Mouse (Mus musculus) midbrain, embryonic 12.5 days (tissue): ENCODE measurements around the gene Vwa5b1. TPM values are rescaled to one million over a fixed set of nuclear protein-coding genes. Genes with fewer than 3 reads are reported as not detected.

Experiments
- ATAC-seq: fragments of 200-750 bp; cut with Nextera tagmentation; 2 replicates; pipeline ENCODE4 v1.8.0; 2017; ENCODE audit warnings: low read depth, moderate TSS enrichment, moderate library complexity; ENCODE audit not compliant: low FRiP score
- H3K27ac ChIP-seq: fragments of 300-500 bp; sonication (generic); replicated peaks from 2 replicates; pipeline ENCODE4 v1.5.1; 2016; ENCODE audit warnings: mild to moderate bottlenecking
- H3K27me3 ChIP-seq: fragments of 300-500 bp; sonication (generic); 2 replicates; pipeline ENCODE4 v1.6.1; 2016; ENCODE audit warnings: mild to moderate bottlenecking
- H3K36me3 ChIP-seq: fragments of 300-500 bp; sonication (generic); 2 replicates; pipeline ENCODE4 v1.6.1; 2016
- H3K4me1 ChIP-seq: fragments of 300-500 bp; sonication (generic); 2 replicates; pipeline ENCODE4 v1.6.1; 2016
- H3K4me2 ChIP-seq: fragments of 300-500 bp; sonication (generic); replicated peaks from 2 replicates; pipeline ENCODE4 v1.6.1; 2016; ENCODE audit warnings: mild to moderate bottlenecking, moderate library complexity
- H3K4me3 ChIP-seq: fragments of 300-500 bp; sonication (generic); 2 replicates; pipeline ENCODE4 v1.5.1; 2016; ENCODE audit warnings: mild to moderate bottlenecking
- H3K9ac ChIP-seq: fragments of 300-500 bp; sonication (generic); replicated peaks from 2 replicates; pipeline ENCODE4 v1.6.1; 2016; ENCODE audit warnings: mild to moderate bottlenecking, moderate library complexity
- H3K9me3 ChIP-seq: fragments of 300-500 bp; sonication (generic); 2 replicates; pipeline ENCODE4 v1.6.1; 2016; ENCODE audit warnings: mild to moderate bottlenecking
- WGBS: fragments of 180-500 bp; shearing (Covaris S2); methylation state at CpG from one replicate; pipeline ENCODE4 v1.1.7; 2016; 5-methylcytosine and 5-hydroxymethylcytosine counted together
- polyA plus RNA-seq: library from polyadenylated mRNA; unstranded; fragments of >200 nt; fragmentation: Nextera tagmentation; extraction: Ambion mirVana; gene quantifications from 2 replicates; pipeline ENCODE4 v1.2.1, GENCODE M21; 2016

The Vwa5b1 gene
- polyA plus RNA-seq, 1 experiment from 2014 or later, result 0.37 TPM

- 9% methylated on average over 10 of the region's 10 CpGs for WGBS
- Histone ChIP-seq H3K27me3 (peaks cover 19% of the 10 kb centered on the region), H3K36me3 (no peaks in the 10 kb centered on the region), H3K9me3 (no peaks in the 10 kb centered on the region), H3K27ac (0 out of 2 replicates have a peak overlapping the region, but pooled peaks have one; percentile 20), H3K9ac (no peak overlapping the region), H3K4me2 (no peak overlapping the region), H3K4me3 (no peak overlapping the region), H3K4me1 (peaks cover 13% of the 10 kb centered on the region)
- no peak for ATAC-seq
These were observed 87.5 kb downstream of the Vwa5b1 start for GRCm38 (mm10) chr4:138548124-138548561.

GRCm38 (mm10) chr4:138547556-138547955 lies 88.1 kb downstream of the Vwa5b1 start:
- peaks cover 16% of the 10 kb centered on the region; the same call in 1 of the 2 replicates for H3K27me3 ChIP-seq
- 23% methylated on average over 10 of the region's 10 CpGs for WGBS
- H3K4me1 ChIP-seq, result peaks cover 13% of the 10 kb centered on the region
- no peak for ATAC-seq
- H3K9ac ChIP-seq, result no peak overlapping the region
- H3K9me3 ChIP-seq, result no peaks in the 10 kb centered on the region
- H3K4me3 ChIP-seq, result no peak overlapping the region
- no peaks in the 10 kb centered on the region for H3K36me3 ChIP-seq
- no peak overlapping the region for H3K4me2 ChIP-seq
- no peak overlapping the region for H3K27ac ChIP-seq

GRCm38 (mm10) chr4:138547041-138547440 lies 88.6 kb downstream of the Vwa5b1 start:
- Histone ChIP-seq H3K4me3 (no peak overlapping the region), H3K9ac (no peak overlapping the region), H3K4me1 (peaks cover 13% of the 10 kb centered on the region), H3K36me3 (no peaks in the 10 kb centered on the region), H3K9me3 (no peaks in the 10 kb centered on the region), H3K4me2 (no peak overlapping the region), H3K27ac (no peak overlapping the region), H3K27me3 (peaks cover 16% of the 10 kb centered on the region; the same call in 1 of the 2 replicates)
- no peak for ATAC-seq
- WGBS, result 64% methylated on average over 6 of the region's 6 CpGs

GRCm38 (mm10) chr4:138546241-138546640 lies 89.4 kb downstream of the Vwa5b1 start:
- Histone ChIP-seq H3K4me1 (peaks cover 13% of the 10 kb centered on the region), H3K4me2 (no peak overlapping the region), H3K9ac (no peak overlapping the region), H3K27me3 (peaks cover 16% of the 10 kb centered on the region; the same call in 1 of the 2 replicates), H3K27ac (no peak overlapping the region), H3K4me3 (no peak overlapping the region), H3K36me3 (no peaks in the 10 kb centered on the region), H3K9me3 (no peaks in the 10 kb centered on the region)
- no peak for ATAC-seq
- WGBS, result 81% methylated on average over 11 of the region's 11 CpGs

- ATAC-seq, result no peak
- no peak overlapping the region for H3K4me3 ChIP-seq
- no peaks in the 10 kb centered on the region for H3K9me3 ChIP-seq
- WGBS, result 54% methylated on average over 12 of the region's 12 CpGs
- H3K27me3 ChIP-seq, result peaks cover 12% of the 10 kb centered on the region; the same call in 1 of the 2 replicates
- H3K36me3 ChIP-seq, result no peaks in the 10 kb centered on the region
- H3K9ac ChIP-seq, result no peak overlapping the region; the same call in 1 of the 2 replicates
- H3K4me1 ChIP-seq, result peaks cover 9% of the 10 kb centered on the region
- H3K27ac ChIP-seq, result no peak overlapping the region
- H3K4me2 ChIP-seq, result no peak overlapping the region
These were observed 92.5 kb downstream of the Vwa5b1 start for GRCm38 (mm10) chr4:138543177-138543576.

GRCm38 (mm10) chr4:138538084-138538449 lies 97.6 kb downstream of the Vwa5b1 start:
- H3K27me3 ChIP-seq, result no peaks in the 10 kb centered on the region
- H3K4me3 ChIP-seq, result no peak overlapping the region
- ATAC-seq, result no peak
- no peaks in the 10 kb centered on the region for H3K36me3 ChIP-seq
- H3K9ac ChIP-seq, result no peak overlapping the region
- peaks cover 15% of the 10 kb centered on the region for H3K4me1 ChIP-seq
- 63% methylated on average over 4 of the region's 4 CpGs for WGBS
- H3K9me3 ChIP-seq, result peaks cover 8% of the 10 kb centered on the region; the same call in 1 of the 2 replicates
- no peak overlapping the region for H3K4me2 ChIP-seq
- H3K27ac ChIP-seq, result peak overlapping the region; percentile 68

GRCm38 (mm10) chr4:138537210-138538083 lies 98.2 kb downstream of the Vwa5b1 start:
- H3K4me3 ChIP-seq, result no peak overlapping the region
- H3K9me3 ChIP-seq, result peaks cover 8% of the 10 kb centered on the region; the same call in 1 of the 2 replicates
- H3K36me3 ChIP-seq, result no peaks in the 10 kb centered on the region
- H3K27ac ChIP-seq, result peak overlapping the region; percentile 68
- peak; percentile 70 for ATAC-seq
- H3K9ac ChIP-seq, result 0 out of 2 replicates have a peak overlapping the region, but pooled peaks have one; percentile 15
- peak overlapping the region; percentile 15; the same call in 1 of the 2 replicates for H3K4me2 ChIP-seq
- 26% methylated on average over 10 of the region's 10 CpGs for WGBS
- H3K4me1 ChIP-seq, result peaks cover 15% of the 10 kb centered on the region
- no peaks in the 10 kb centered on the region for H3K27me3 ChIP-seq

- Histone ChIP-seq H3K4me3 (no peak overlapping the region), H3K27ac (no peak overlapping the region), H3K36me3 (no peaks in the 10 kb centered on the region), H3K4me1 (peaks cover 15% of the 10 kb centered on the region), H3K27me3 (no peaks in the 10 kb centered on the region), H3K9me3 (peaks cover 8% of the 10 kb centered on the region; the same call in 1 of the 2 replicates), H3K9ac (no peak overlapping the region), H3K4me2 (no peak overlapping the region)
- WGBS, result 88% methylated on average over 12 of the region's 12 CpGs
- no peak for ATAC-seq
These were observed 100.1 kb downstream of the Vwa5b1 start for GRCm38 (mm10) chr4:138535610-138536009.

GRCm38 (mm10) chr4:138533877-138534276 lies 101.8 kb downstream of the Vwa5b1 start:
- ATAC-seq, result no peak
- no peak overlapping the region for H3K9ac ChIP-seq
- H3K4me3 ChIP-seq, result no peak overlapping the region
- no peak overlapping the region for H3K27ac ChIP-seq
- peaks cover 15% of the 10 kb centered on the region for H3K4me1 ChIP-seq
- H3K27me3 ChIP-seq, result no peaks in the 10 kb centered on the region
- no peaks in the 10 kb centered on the region for H3K36me3 ChIP-seq
- WGBS, result 94% methylated on average over 2 of the region's 2 CpGs
- H3K9me3 ChIP-seq, result peaks cover 8% of the 10 kb centered on the region; the same call in 1 of the 2 replicates
- no peak overlapping the region for H3K4me2 ChIP-seq

- Histone ChIP-seq H3K27ac (no peak overlapping the region), H3K4me2 (no peak overlapping the region), H3K9me3 (peaks cover 8% of the 10 kb centered on the region; the same call in 1 of the 2 replicates), H3K36me3 (no peaks in the 10 kb centered on the region), H3K9ac (no peak overlapping the region), H3K4me1 (peaks cover 2% of the 10 kb centered on the region; the same call in 1 of the 2 replicates), H3K27me3 (no peaks in the 10 kb centered on the region), H3K4me3 (no peak overlapping the region)
- no peak for ATAC-seq
- WGBS, result 86% methylated on average over 2 of the region's 2 CpGs
These were observed 103.9 kb downstream of the Vwa5b1 start for GRCm38 (mm10) chr4:138531761-138532160.

- H3K4me1 ChIP-seq, result no peaks in the 10 kb centered on the region
- ATAC-seq, result no peak
- H3K27me3 ChIP-seq, result no peaks in the 10 kb centered on the region
- 88% methylated on average over 6 of the region's 6 CpGs for WGBS
- H3K36me3 ChIP-seq, result no peaks in the 10 kb centered on the region
- no peak overlapping the region for H3K27ac ChIP-seq
- H3K4me2 ChIP-seq, result no peak overlapping the region
- H3K9me3 ChIP-seq, result peaks cover 8% of the 10 kb centered on the region; the same call in 1 of the 2 replicates
- no peak overlapping the region for H3K4me3 ChIP-seq
- no peak overlapping the region for H3K9ac ChIP-seq
These were observed 105.7 kb downstream of the Vwa5b1 start for GRCm38 (mm10) chr4:138530011-138530410.

- Histone ChIP-seq H3K27me3 (peaks cover 4% of the 10 kb centered on the region; the same call in 1 of the 2 replicates), H3K9me3 (no peaks in the 10 kb centered on the region), H3K4me3 (no peak overlapping the region), H3K4me2 (no peak overlapping the region), H3K4me1 (peaks cover 10% of the 10 kb centered on the region), H3K27ac (no peak overlapping the region), H3K9ac (no peak overlapping the region; the same call in 1 of the 2 replicates), H3K36me3 (no peaks in the 10 kb centered on the region)
- no peak for ATAC-seq
- WGBS, result 74% methylated on average over 4 of the region's 4 CpGs
These were observed 110.0 kb downstream of the Vwa5b1 start for GRCm38 (mm10) chr4:138525684-138526083.
